Mouse (Mus musculus) skeletal muscle tissue, postnatal 0 days (tissue): ENCODE measurements around the gene Gm21797. TPM values are rescaled to one million over a fixed set of nuclear protein-coding genes. Genes with fewer than 3 reads are reported as not detected.

Source experiments
- polyA plus RNA-seq: library from polyadenylated mRNA; unstranded; fragments of >200 nt; fragmentation: Nextera tagmentation; extraction: Ambion mirVana; gene quantifications from 2 replicates; pipeline ENCODE4 v1.2.1, GENCODE M21; 2015

Gene Gm21797
- not detected in 2 replicates for polyA plus RNA-seq

DNA sequence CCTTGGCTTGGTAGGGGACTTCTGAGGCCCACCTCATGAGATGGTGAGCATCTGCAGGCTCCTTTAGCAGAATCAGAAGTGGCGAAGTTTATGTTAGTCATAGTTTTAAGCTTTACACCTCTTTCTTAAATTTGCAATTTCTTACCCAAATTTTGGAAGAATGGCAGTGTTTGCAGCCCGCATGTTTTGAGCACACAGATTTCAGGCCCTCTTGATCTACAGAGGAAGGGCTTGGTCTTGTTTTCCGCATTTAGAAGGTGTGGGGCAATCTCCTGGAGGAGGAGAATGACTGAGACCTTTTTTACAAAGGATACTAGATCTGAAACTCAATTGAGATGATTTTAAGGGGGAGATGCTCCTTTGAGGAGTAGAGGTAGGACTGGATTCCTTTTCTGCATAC lies at the start of gene Gm21797:
TSS of gene Gm21797 (minus strand) at position 101 of the 400 bp plus-strand sequence.

DNA sequence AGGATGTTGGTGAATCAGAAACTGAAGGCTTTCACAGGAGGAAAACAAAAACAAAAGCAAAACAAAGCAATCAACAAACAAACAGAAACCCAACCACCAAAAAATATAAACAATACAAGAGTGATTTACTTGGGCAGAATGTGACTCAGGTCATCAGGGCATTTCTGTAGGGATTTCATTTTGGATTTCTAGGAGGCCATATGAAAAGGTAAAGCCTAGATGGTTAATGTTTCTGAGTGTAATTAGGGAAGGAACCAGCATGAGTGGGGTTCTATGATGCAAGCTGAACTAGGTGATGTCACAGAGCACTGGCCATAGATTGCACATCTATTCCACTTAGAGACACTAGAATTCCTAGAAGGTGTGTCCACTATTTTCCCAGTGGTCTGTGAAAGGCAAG lies 29.0 kb upstream of the Gm21797 start, which contains the start of gene Gm20795:
TSS of gene Gm20795 (plus strand) at position 301 of the 400 bp plus-strand sequence.

Other genes with a start within 250 kb of the Gm21797 start
- not detected in 2 replicates for gene Gm21852, start 123.8 kb downstream of the Gm21797 start, polyA plus RNA-seq
- gene Gm20795, start 29.1 kb upstream of the Gm21797 start, polyA plus RNA-seq, result not detected in 2 replicates